Mouse (Mus musculus): ENCODE data around the gene Ssx2ip. TPM values are rescaled to one million over a fixed set of nuclear protein-coding genes. Genes with fewer than 3 reads are reported as not detected.

The Ssx2ip gene
- total and polyA plus RNA-seq, 2 experiments = 1.7 to 6.4 TPM

DNA sequence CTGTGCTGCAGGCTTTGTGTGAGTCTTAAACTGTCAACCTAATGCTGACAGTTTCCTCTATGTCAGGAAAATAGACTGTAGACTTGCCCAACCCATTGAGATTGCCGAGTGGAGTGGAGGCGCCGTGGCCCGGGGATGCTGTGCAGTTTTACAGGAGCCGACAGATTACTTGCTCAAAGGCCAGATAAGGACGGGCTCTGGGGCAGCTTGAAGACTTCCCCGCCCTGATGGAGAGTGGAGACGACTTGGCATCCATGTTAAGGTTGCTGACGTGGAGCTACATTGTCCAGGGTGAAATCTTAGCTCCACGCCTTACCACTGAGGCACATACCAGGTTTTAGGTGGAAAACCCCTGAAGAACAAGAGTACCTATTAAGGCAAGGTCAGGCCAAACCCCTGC is 43.9 kb downstream of the Ssx2ip start:
- no peak for DNase-seq (ENCODE audit: extremely low read depth, low read depth, low spot score)
- peaks cover 6% of the 10 kb centered on the region for H3K4me1 ChIP-seq (ENCODE audit: control insufficient read depth, insufficient read depth, low read length)
- 88% methylated on average over 10 of the region's 10 CpGs for WGBS
- H3K27ac ChIP-seq (replicated peaks; ENCODE audit: insufficient read depth, low read depth, low read length) = no peak overlapping the region
- H3K36me3 ChIP-seq (ENCODE audit: control insufficient read depth, insufficient read depth, low read length) = no peaks in the 10 kb centered on the region
- TF ChIP-seq CTCF (IDR thresholded peaks at IDR 0.05; ENCODE audit: low read depth, low read length) (no peak), POLR2A (IDR thresholded peaks at IDR 0.05; ENCODE audit: extremely low read depth, insufficient read depth, low read length) (no peak)
- H3K79me2 ChIP-seq (ENCODE audit: control insufficient read depth, insufficient read depth, low read length) = peaks cover 4% of the 10 kb centered on the region; the same call in 1 of the 2 replicates
- H3K4me3 ChIP-seq (ENCODE audit: insufficient read depth, low read depth, low read length) = no peak overlapping the region
- no peaks in the 10 kb centered on the region for H3K27me3 ChIP-seq (ENCODE audit: control insufficient read depth, insufficient read depth, low read length)
- H3K9ac ChIP-seq (ENCODE audit: low read depth, low read length) = no peak overlapping the region

DNA sequence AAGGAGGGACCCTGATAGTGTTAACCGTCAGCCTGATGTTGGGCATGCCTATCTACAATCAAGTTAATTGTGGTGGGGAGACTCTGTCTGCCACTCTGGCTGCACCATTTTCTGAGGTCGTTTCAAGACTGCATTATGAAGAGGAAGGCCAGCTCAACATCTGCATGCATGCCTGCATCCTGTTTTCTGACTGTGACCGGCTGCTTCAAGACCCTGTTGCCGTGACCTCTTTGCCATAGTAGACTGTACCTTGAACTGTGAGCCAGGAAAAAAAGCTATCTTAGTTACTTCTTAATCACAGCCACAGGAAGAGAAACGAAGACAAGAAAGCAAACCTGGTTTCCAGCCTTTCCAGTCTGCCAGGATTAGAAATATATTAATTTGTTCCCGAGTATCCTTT is 44.5 kb downstream of the Ssx2ip start:
- no peak for DNase-seq (ENCODE audit: extremely low read depth, low read depth, low spot score)
- 68% methylated on average over 6 of the region's 6 CpGs for WGBS
- TF ChIP-seq CTCF (IDR thresholded peaks at IDR 0.05; ENCODE audit: low read depth, low read length) (no peak), POLR2A (IDR thresholded peaks at IDR 0.05; ENCODE audit: extremely low read depth, insufficient read depth, low read length) (no peak)
- no peak overlapping the region for H3K27ac ChIP-seq (replicated peaks; ENCODE audit: insufficient read depth, low read depth, low read length)
- no peak overlapping the region for H3K9ac ChIP-seq (ENCODE audit: low read depth, low read length)
- peaks cover 4% of the 10 kb centered on the region; the same call in 1 of the 2 replicates for H3K79me2 ChIP-seq (ENCODE audit: control insufficient read depth, insufficient read depth, low read length)
- no peak overlapping the region for H3K4me3 ChIP-seq (ENCODE audit: insufficient read depth, low read depth, low read length)
- no peaks in the 10 kb centered on the region for H3K27me3 ChIP-seq (ENCODE audit: control insufficient read depth, insufficient read depth, low read length)
- no peaks in the 10 kb centered on the region for H3K36me3 ChIP-seq (ENCODE audit: control insufficient read depth, insufficient read depth, low read length)
- H3K4me1 ChIP-seq (ENCODE audit: control insufficient read depth, insufficient read depth, low read length) = peaks cover 2% of the 10 kb centered on the region

DNA sequence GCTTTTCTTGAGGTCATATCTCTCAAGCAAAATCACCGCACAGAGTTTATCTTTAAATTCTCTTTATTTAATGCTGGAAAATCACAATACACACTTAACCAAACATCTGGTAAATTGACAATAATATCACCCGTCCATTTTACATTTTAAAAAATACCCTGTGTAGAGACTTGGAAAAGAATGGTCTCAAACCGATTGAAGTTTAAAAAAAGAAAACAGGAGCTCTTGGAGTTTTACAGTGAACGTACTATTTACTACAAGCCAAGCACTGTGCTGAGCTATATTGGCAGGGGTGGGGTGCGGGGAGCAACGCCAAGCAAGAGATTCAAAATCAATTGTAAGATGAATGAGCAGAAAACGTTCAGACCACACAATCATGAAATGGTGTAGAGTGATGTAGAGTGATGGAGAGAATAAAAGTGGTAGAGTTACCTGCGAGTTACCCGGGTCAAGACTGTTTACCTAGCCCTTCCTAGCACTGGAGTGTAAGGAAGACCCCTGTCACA is 45.4 kb downstream of the Ssx2ip start, which contains the start of gene Ctbs:
Gene Ctbs (plus strand): TSS at position 51 of the 506 bp plus-strand sequence.
- H3K4me3 ChIP-seq (ENCODE audit: insufficient read depth, low read depth, low read length) = peak within 1 kb of the TSS; percentile 92
- H3K9ac ChIP-seq (ENCODE audit: low read depth, low read length) = peak within 1 kb of the TSS; percentile 95
- peaks cover 4% of the 10 kb centered on the region; the same call in 1 of the 2 replicates for H3K79me2 ChIP-seq (ENCODE audit: control insufficient read depth, insufficient read depth, low read length)
- no peaks in the 10 kb centered on the region for H3K36me3 ChIP-seq (ENCODE audit: control insufficient read depth, insufficient read depth, low read length)
- H3K4me1 ChIP-seq (ENCODE audit: control insufficient read depth, insufficient read depth, low read length) = peaks cover 2% of the 10 kb centered on the region
- no peak for DNase-seq (ENCODE audit: extremely low read depth, low read depth, low spot score)
- H3K27me3 ChIP-seq (ENCODE audit: control insufficient read depth, insufficient read depth, low read length) = no peaks in the 10 kb centered on the region
- TF ChIP-seq CTCF (IDR thresholded peaks at IDR 0.05; ENCODE audit: low read depth, low read length) (no peak), POLR2A (IDR thresholded peaks at IDR 0.05; ENCODE audit: extremely low read depth, insufficient read depth, low read length) (no peak)
- H3K27ac ChIP-seq (replicated peaks; ENCODE audit: insufficient read depth, low read depth, low read length) = peak within 1 kb of the TSS; percentile 92
- WGBS = 52% methylated on average over 9 of the region's 9 CpGs

DNA sequence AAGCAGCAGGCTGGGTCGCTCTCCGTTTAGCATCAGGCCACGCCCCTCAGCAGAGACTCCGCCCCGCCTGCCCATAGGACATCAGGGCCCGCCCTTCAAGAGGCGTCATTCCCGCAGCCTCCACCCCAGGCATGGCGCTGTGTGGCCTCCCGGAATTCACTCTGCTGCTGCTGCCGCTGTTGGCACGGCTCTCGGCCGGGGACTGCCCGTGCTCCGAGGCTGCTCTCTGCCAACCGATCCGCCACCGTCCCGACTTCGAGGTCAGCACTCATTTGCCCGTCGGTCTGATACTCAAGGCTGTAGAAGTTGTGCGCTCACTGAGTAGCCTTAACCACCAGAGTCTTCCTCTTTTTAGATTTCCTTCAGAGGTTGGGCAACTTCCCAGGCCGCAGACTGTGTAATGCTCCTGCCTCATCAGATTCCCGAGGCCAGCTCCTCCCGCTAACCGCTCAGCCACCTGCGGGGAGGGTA is 46.0 kb downstream of the Ssx2ip start:
- peaks cover 2% of the 10 kb centered on the region for H3K4me1 ChIP-seq (ENCODE audit: control insufficient read depth, insufficient read depth, low read length)
- TF ChIP-seq CTCF (IDR thresholded peaks at IDR 0.05; ENCODE audit: low read depth, low read length) (peak; percentile 18; the same call in 1 of the 2 replicates), POLR2A (IDR thresholded peaks at IDR 0.05; ENCODE audit: extremely low read depth, insufficient read depth, low read length) (peak; percentile 97)
- H3K9ac ChIP-seq (ENCODE audit: low read depth, low read length) = peak overlapping the region; percentile 95
- peaks cover 3% of the 10 kb centered on the region; the same call in 1 of the 2 replicates for H3K36me3 ChIP-seq (ENCODE audit: control insufficient read depth, insufficient read depth, low read length)
- peaks cover 4% of the 10 kb centered on the region; the same call in 1 of the 2 replicates for H3K79me2 ChIP-seq (ENCODE audit: control insufficient read depth, insufficient read depth, low read length)
- DNase-seq (ENCODE audit: extremely low read depth, low read depth, low spot score) = peak; percentile 80
- H3K4me3 ChIP-seq (ENCODE audit: insufficient read depth, low read depth, low read length) = peak overlapping the region; percentile 92
- no peaks in the 10 kb centered on the region for H3K27me3 ChIP-seq (ENCODE audit: control insufficient read depth, insufficient read depth, low read length)
- peak overlapping the region; percentile 92 for H3K27ac ChIP-seq (replicated peaks; ENCODE audit: insufficient read depth, low read depth, low read length)
- under 1% methylated on average over 29 of the region's 29 CpGs for WGBS

DNA sequence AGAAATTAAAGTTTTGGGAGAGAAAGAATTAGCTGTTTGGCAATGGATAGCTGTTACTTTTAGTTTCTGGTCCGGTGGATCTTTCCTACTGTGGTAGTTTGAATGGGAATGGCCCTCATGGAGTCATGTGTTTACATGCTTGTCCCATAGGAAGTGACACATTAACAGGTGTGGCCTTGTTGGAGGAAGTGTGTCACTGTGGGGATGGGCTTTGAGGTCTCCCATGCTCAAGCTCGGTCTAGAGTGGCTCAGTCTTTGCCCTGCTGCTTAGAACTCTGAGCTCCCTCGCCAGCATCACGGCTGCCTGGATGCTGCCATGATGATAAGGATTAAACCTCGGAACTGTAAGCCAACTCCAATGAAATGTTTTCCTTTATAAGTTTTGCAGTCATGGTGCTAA is 46.9 kb downstream of the Ssx2ip start:
- no peak overlapping the region for H3K4me3 ChIP-seq (ENCODE audit: insufficient read depth, low read depth, low read length)
- H3K27ac ChIP-seq (replicated peaks; ENCODE audit: insufficient read depth, low read depth, low read length) = no peak overlapping the region
- H3K79me2 ChIP-seq (ENCODE audit: control insufficient read depth, insufficient read depth, low read length) = peaks cover 4% of the 10 kb centered on the region; the same call in 1 of the 2 replicates
- no peak for TF ChIP-seq CTCF (IDR thresholded peaks at IDR 0.05; ENCODE audit: low read depth, low read length)
- no peak for TF ChIP-seq POLR2A (IDR thresholded peaks at IDR 0.05; ENCODE audit: extremely low read depth, insufficient read depth, low read length)
- H3K4me1 ChIP-seq (ENCODE audit: control insufficient read depth, insufficient read depth, low read length) = peaks cover 2% of the 10 kb centered on the region
- H3K9ac ChIP-seq (ENCODE audit: low read depth, low read length) = no peak overlapping the region
- 82% methylated on average over 5 of the region's 5 CpGs for WGBS
- peaks cover 9% of the 10 kb centered on the region; the same call in 1 of the 2 replicates for H3K36me3 ChIP-seq (ENCODE audit: control insufficient read depth, insufficient read depth, low read length)
- H3K27me3 ChIP-seq (ENCODE audit: control insufficient read depth, insufficient read depth, low read length) = no peaks in the 10 kb centered on the region
- DNase-seq (ENCODE audit: extremely low read depth, low read depth, low spot score) = peak; percentile 30

DNA sequence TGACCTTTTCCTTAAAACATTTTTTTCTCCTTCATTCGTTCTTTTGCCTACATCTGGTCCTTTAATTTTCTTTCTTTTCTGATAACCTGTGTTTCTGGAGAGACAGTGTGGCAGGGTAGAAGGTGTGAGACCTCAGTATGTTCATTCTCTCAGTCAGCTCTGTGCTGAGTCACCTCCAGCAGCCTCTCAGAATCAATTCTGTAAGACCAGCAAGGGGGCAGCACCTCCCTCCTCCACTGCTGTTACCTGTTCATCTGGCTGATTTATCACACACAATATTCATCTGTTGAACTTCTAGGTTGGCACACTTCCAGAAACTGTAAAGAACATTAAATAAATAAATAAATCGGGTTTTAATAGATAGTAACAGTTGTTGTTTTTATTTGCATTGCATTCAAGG is 58.5 kb downstream of the Ssx2ip start:
- DNase-seq (ENCODE audit: extremely low read depth, low read depth, low spot score) = no peak
- Histone ChIP-seq H3K9ac (ENCODE audit: low read depth, low read length) (no peak overlapping the region), H3K27ac (replicated peaks; ENCODE audit: insufficient read depth, low read depth, low read length) (no peak overlapping the region), H3K36me3 (ENCODE audit: control insufficient read depth, insufficient read depth, low read length) (peaks cover 13% of the 10 kb centered on the region), H3K79me2 (ENCODE audit: control insufficient read depth, insufficient read depth, low read length) (no peaks in the 10 kb centered on the region), H3K4me1 (ENCODE audit: control insufficient read depth, insufficient read depth, low read length) (no peaks in the 10 kb centered on the region), H3K27me3 (ENCODE audit: control insufficient read depth, insufficient read depth, low read length) (no peaks in the 10 kb centered on the region), H3K4me3 (ENCODE audit: insufficient read depth, low read depth, low read length) (no peak overlapping the region)
- TF ChIP-seq POLR2A (IDR thresholded peaks at IDR 0.05; ENCODE audit: extremely low read depth, insufficient read depth, low read length) (no peak), CTCF (IDR thresholded peaks at IDR 0.05; ENCODE audit: low read depth, low read length) (no peak)
- WGBS = 63% methylated on average over 2 of the region's 2 CpGs
